Mouse (Mus musculus) E14TG2a.4 (cell line): ENCODE results near the gene Bsn.

Source experiments
- H3K27me3 ChIP-seq: 2 replicates; pipeline ENCODE4 v1.6.1; 2014; ENCODE audit warnings: low read length, control low read depth; ENCODE audit not compliant: insufficient read depth
- H3K36me3 ChIP-seq: 2 replicates; pipeline ENCODE4 v1.6.1; 2014; ENCODE audit warnings: low read length, control low read depth; ENCODE audit not compliant: insufficient read depth
- H3K4me1 ChIP-seq: replicated peaks from 2 replicates; pipeline ENCODE4 v1.6.1; 2014; ENCODE audit warnings: low read depth, low read length, control low read depth
- H3K4me3 ChIP-seq: replicated peaks from 2 replicates; pipeline ENCODE4 v1.5.1; 2014; ENCODE audit warnings: mild to moderate bottlenecking, low read length
- H3K9me3 ChIP-seq: 2 replicates; pipeline ENCODE4 v1.6.1; 2014; ENCODE audit warnings: low read length, control low read depth
- CTCF ChIP-seq: conservative IDR thresholded peaks from 2 replicates; pipeline ENCODE4 v1.5.1; 2014; ENCODE audit warnings: low read length
- NANOG ChIP-seq: IDR thresholded peaks from 2 replicates; pipeline ENCODE4 v1.6.1; 2014; ENCODE audit warnings: borderline replicate concordance, low read length, mixed read lengths
- POU5F1 ChIP-seq: IDR thresholded peaks from 2 replicates; pipeline ENCODE4 v1.6.1; 2014; ENCODE audit warnings: low read length, borderline replicate concordance

The Bsn gene

GRCm38 (mm10) chr9:108185786-108186185 lies 4.4 kb downstream of the Bsn start:
- no peak overlapping the region for H3K4me3 ChIP-seq
- no peaks in the 10 kb centered on the region for H3K9me3 ChIP-seq
- no peaks in the 10 kb centered on the region for H3K36me3 ChIP-seq
- peaks cover 23% of the 10 kb centered on the region for H3K4me1 ChIP-seq
- peaks cover 54% of the 10 kb centered on the region for H3K27me3 ChIP-seq
- TF ChIP-seq POU5F1 (no peak), CTCF (no peak), NANOG (no peak)

GRCm38 (mm10) chr9:108183531-108183994 lies 6.6 kb downstream of the Bsn start:
- H3K36me3 ChIP-seq, result no peaks in the 10 kb centered on the region
- H3K4me3 ChIP-seq, result peak overlapping the region; percentile 60
- TF ChIP-seq POU5F1, result no peak
- TF ChIP-seq CTCF, result no peak
- no peak for TF ChIP-seq NANOG
- H3K27me3 ChIP-seq, result peaks cover 35% of the 10 kb centered on the region
- H3K4me1 ChIP-seq, result peaks cover 35% of the 10 kb centered on the region
- H3K9me3 ChIP-seq, result no peaks in the 10 kb centered on the region

GRCm38 (mm10) chr9:108182806-108183506 lies 7.2 kb downstream of the Bsn start:
- Histone ChIP-seq H3K9me3 (no peaks in the 10 kb centered on the region), H3K4me3 (peak overlapping the region; percentile 60), H3K4me1 (peaks cover 35% of the 10 kb centered on the region), H3K27me3 (peaks cover 35% of the 10 kb centered on the region), H3K36me3 (no peaks in the 10 kb centered on the region)
- TF ChIP-seq CTCF (no peak), NANOG (no peak), POU5F1 (no peak)

- Histone ChIP-seq H3K4me3 (no peak overlapping the region), H3K27me3 (peaks cover 12% of the 10 kb centered on the region), H3K9me3 (0 out of 2 replicates have a peak, but pooled peaks cover 4% of the 10 kb centered on the region), H3K36me3 (no peaks in the 10 kb centered on the region), H3K4me1 (peaks cover 26% of the 10 kb centered on the region)
- TF ChIP-seq POU5F1 (no peak), NANOG (no peak), CTCF (no peak)
Measured at GRCm38 (mm10) chr9:108178391-108178790, 11.8 kb downstream of the Bsn start.

GRCm38 (mm10) chr9:108175116-108175838 lies 14.9 kb downstream of the Bsn start:
- H3K36me3 ChIP-seq, result no peaks in the 10 kb centered on the region
- no peak for TF ChIP-seq CTCF
- no peak for TF ChIP-seq POU5F1
- TF ChIP-seq NANOG, result no peak
- H3K9me3 ChIP-seq, result 0 out of 2 replicates have a peak, but pooled peaks cover 4% of the 10 kb centered on the region
- no peak overlapping the region for H3K4me3 ChIP-seq
- peaks cover 19% of the 10 kb centered on the region for H3K27me3 ChIP-seq
- peaks cover 19% of the 10 kb centered on the region for H3K4me1 ChIP-seq

- Histone ChIP-seq H3K9me3 (0 out of 2 replicates have a peak, but pooled peaks cover 4% of the 10 kb centered on the region), H3K4me3 (no peak overlapping the region), H3K4me1 (peaks cover 7% of the 10 kb centered on the region), H3K36me3 (no peaks in the 10 kb centered on the region), H3K27me3 (peaks cover 16% of the 10 kb centered on the region; the same call in 1 of the 2 replicates)
- TF ChIP-seq CTCF, result no peak
- no peak for TF ChIP-seq NANOG
- no peak for TF ChIP-seq POU5F1
Measured at GRCm38 (mm10) chr9:108172777-108173350, 17.3 kb downstream of the Bsn start.

- H3K4me3 ChIP-seq, result no peak overlapping the region
- no peaks in the 10 kb centered on the region for H3K36me3 ChIP-seq
- H3K9me3 ChIP-seq, result no peaks in the 10 kb centered on the region
- TF ChIP-seq POU5F1 (no peak), NANOG (no peak), CTCF (no peak)
- H3K4me1 ChIP-seq, result peaks cover 15% of the 10 kb centered on the region
- peaks cover 16% of the 10 kb centered on the region; the same call in 1 of the 2 replicates for H3K27me3 ChIP-seq
Measured at GRCm38 (mm10) chr9:108169751-108170150, 20.4 kb downstream of the Bsn start.

- no peak overlapping the region for H3K4me3 ChIP-seq
- no peaks in the 10 kb centered on the region for H3K9me3 ChIP-seq
- no peaks in the 10 kb centered on the region for H3K36me3 ChIP-seq
- H3K27me3 ChIP-seq, result peaks cover 8% of the 10 kb centered on the region; the same call in 1 of the 2 replicates
- TF ChIP-seq POU5F1 (no peak), NANOG (no peak), CTCF (no peak)
- peaks cover 11% of the 10 kb centered on the region for H3K4me1 ChIP-seq
Measured at GRCm38 (mm10) chr9:108165143-108165542, 25.0 kb downstream of the Bsn start.
